Mouse (Mus musculus): Measurements from ENCODE around the gene Cnot6l. TPM values are rescaled to one million over a fixed set of nuclear protein-coding genes. Genes with fewer than 3 reads are reported as not detected.

Cnot6l gene
- polyA plus RNA-seq, 1 experiment from 2014 or later = 25.5 TPM

Other genes starting within 250 kb of the Cnot6l start
- gene Cxcl13, start 207.2 kb downstream of the Cnot6l start, polyA plus RNA-seq (2014; fragmentation: Nextera tagmentation; extraction: Ambion mirVana) = 23.7 and 24.5 TPM in 2 replicates
- 21.2 and 21.5 TPM in 2 replicates for gene Mrpl1, start 45.3 kb upstream of the Cnot6l start, polyA plus RNA-seq (2014; fragmentation: Nextera tagmentation; extraction: Ambion mirVana)
- 57.9 and 64.2 TPM in 2 replicates for gene Fras1, start 209.8 kb upstream of the Cnot6l start, polyA plus RNA-seq (2014; fragmentation: Nextera tagmentation; extraction: Ambion mirVana)

Data from stomach, embryonic 14.5 days (tissue).